Mouse (Mus musculus): Measurements from ENCODE around the gene Gpld1. TPM values are rescaled to one million over a fixed set of nuclear protein-coding genes. Genes with fewer than 3 reads are reported as not detected.

Gene Gpld1
- 1 to 10 TPM in 1 of 2 experiments, under 1 TPM in 1; 0.93 to 1.4 TPM for total RNA-seq (2021)

GRCm38 (mm10) chr13:24942512-24943282, at the start of gene Gpld1:
TSS of gene Gpld1 (plus strand) at chr13:24943152.
- DNase-seq: no peak
- intact Hi-C loops (cut with DNase I): no loop called here

- no peak for DNase-seq
- intact Hi-C loops (cut with DNase I): no loop called here
Measured at GRCm38 (mm10) chr13:24893880-24894279, 49.1 kb upstream of the Gpld1 start.

- DNase-seq: no peak
- intact Hi-C loops (cut with DNase I): no loop called here
Measured at GRCm38 (mm10) chr13:24901916-24902315, 41.0 kb upstream of the Gpld1 start.

DNA sequence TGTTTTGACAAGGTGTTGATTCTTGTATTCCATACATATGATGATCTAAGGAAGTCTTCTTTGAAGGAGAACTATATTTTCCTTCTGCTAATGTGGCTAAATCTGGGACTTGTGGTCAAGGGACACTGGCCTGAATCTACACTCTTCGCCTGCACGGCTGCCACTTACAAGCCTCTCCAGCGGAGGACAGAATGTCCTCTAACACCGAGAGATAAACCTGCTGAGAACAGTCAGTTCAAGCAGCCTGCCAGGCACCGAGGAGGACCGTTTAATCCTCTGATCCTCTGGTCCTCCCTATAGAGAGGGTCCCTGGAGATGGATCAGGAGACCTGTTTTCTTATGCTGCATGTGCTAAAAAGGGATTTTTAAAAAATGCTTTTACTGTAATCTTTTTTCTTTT, 39.5 kb upstream of the Gpld1 start:
- peak; percentile 39 to 66 for DNase-seq
- intact Hi-C loops (cut with DNase I): no loop called here

DNA sequence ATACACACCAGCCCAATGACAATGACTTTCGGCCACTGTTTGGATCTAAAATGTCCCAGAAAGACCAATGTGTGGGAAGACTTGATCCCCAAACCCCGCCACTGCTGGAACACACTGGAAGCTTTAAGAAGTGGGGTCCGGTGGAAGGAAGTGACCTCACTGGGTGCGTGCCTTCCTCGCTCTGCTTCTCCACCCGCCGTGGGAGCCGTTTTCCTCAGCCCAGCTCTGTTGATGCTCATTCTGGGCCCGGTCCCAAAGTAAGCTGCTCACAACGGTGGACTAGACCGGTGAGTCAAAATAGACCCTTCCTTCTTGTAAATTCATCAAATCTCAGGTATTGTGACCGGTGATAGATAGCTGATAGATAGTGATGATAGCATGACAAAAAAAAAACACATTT, 37.5 kb upstream of the Gpld1 start:
- DNase-seq: no peak
- intact Hi-C loops (cut with DNase I): no loop called here

DNA sequence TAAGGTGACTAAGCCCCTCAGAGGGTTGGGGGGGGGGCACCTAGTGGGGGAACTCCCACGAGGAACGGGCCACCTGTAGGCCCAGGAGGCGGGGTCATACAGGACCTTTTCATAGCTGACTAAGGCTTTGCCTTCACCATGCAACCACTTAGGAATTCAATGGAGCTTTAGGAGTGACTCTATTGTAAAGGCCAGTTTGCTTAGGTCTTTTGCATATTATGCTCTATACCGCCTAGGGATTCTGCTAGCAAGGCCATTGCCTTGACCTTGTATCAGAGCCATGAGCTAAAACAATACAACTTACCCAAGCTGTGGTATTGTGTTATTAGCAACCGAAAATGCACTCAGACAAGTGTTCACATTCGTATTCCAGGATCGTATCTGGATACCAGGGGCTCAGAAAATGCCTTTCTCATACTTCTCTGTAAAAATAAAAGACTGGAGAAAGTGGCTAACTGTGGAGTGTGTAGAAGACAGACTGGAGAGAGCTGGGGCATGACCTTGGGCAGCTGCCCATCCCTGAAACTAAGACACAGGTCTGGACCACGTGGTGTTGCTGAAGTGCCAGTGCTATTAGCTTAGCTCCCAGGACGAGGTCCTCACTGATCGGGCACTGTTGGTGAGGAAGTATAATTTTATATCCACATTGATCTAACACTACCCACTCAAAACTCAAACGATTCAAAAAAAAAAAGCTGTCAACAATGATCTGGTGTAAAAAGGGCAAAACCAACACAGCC, 36.0 kb upstream of the Gpld1 start:
- no peak for DNase-seq
- intact Hi-C loops (cut with DNase I): no loop called here

- intact Hi-C loops (cut with DNase I): no loop called here
- no peak for DNase-seq
Measured at GRCm38 (mm10) chr13:24909112-24909511, 33.8 kb upstream of the Gpld1 start.

DNA sequence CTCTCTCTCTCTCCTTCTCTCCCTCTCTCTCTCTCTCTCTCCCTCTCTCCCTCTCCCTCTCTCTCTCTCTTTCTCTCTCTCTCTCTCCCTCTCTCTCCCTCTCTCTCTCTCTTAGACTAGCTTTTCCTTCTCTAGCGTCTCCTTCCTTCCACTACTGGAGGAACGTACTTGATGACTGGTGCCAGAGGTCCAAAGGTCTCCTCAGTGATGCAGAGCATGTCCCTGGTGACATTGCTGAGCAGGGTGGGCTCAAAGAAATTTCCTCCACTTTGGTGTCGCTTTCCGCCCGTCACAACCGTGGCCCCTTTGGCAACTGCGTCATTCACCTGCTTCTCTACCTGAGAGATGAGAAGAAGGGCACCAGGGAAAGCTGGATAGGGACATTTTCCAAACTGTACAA, 29.4 kb upstream of the Gpld1 start:
- intact Hi-C loops (cut with DNase I): no loop called here
- no peak for DNase-seq

- no peak for DNase-seq
- intact Hi-C loops (cut with DNase I): no loop called here
Measured at GRCm38 (mm10) chr13:24914915-24915314, 28.0 kb upstream of the Gpld1 start.

GRCm38 (mm10) chr13:24915831-24916230, 27.1 kb upstream of the Gpld1 start:
- no peak for DNase-seq
- intact Hi-C loops (cut with DNase I): no loop called here

GRCm38 (mm10) chr13:24920333-24920977, 22.5 kb upstream of the Gpld1 start:
- peak; percentile 73 to 79 for DNase-seq
- intact Hi-C loops (cut with DNase I): loop anchor here (2.0 to 5.0 kb wide), 4 partner anchors 73 to 438 kb away; partner anchors contain the start of gene D130043K22Rik

GRCm38 (mm10) chr13:24921281-24921680, 21.7 kb upstream of the Gpld1 start:
- intact Hi-C loops (cut with DNase I): loop anchor here (2.0 to 5.0 kb wide), 4 partner anchors 74 to 439 kb away; partner anchors contain the start of gene D130043K22Rik
- DNase-seq: no peak

- intact Hi-C loops (cut with DNase I): loop anchor here (2.0 to 5.0 kb wide), 4 partner anchors 41 to 442 kb away; partner anchors contain the start of gene D130043K22Rik
- DNase-seq: no peak
Measured at GRCm38 (mm10) chr13:24923991-24924390, 19.0 kb upstream of the Gpld1 start.

- intact Hi-C loops (cut with DNase I): no loop called here
- DNase-seq: no peak
Measured at GRCm38 (mm10) chr13:24930591-24930990, 12.4 kb upstream of the Gpld1 start.

DNA sequence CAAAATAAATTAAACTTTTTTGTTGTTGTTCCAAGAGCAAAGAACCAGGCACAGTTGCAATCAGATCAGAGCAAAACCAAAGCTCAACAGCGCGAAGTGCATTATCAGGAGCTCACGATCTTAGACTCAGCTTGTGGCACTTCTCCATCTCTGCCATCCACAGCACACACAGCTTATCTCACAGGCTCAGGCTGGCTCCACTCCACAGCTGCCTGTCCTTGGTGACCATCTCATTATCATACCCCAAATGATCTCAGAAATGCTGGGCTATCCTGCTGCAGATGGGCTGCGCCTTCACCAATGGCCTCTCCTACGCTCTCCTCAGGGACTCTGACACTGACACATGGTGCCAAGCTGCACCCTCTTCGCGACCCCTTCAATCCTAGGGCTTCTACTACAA, 9.8 kb upstream of the Gpld1 start:
- intact Hi-C loops (cut with DNase I): no loop called here

GRCm38 (mm10) chr13:24936772-24937107, 6.2 kb upstream of the Gpld1 start:
- DNase-seq: no peak
- intact Hi-C loops (cut with DNase I): no loop called here

More for the DNA sequence above, 9.8 kb upstream of the Gpld1 start:
- DNase-seq: no peak

DNA sequence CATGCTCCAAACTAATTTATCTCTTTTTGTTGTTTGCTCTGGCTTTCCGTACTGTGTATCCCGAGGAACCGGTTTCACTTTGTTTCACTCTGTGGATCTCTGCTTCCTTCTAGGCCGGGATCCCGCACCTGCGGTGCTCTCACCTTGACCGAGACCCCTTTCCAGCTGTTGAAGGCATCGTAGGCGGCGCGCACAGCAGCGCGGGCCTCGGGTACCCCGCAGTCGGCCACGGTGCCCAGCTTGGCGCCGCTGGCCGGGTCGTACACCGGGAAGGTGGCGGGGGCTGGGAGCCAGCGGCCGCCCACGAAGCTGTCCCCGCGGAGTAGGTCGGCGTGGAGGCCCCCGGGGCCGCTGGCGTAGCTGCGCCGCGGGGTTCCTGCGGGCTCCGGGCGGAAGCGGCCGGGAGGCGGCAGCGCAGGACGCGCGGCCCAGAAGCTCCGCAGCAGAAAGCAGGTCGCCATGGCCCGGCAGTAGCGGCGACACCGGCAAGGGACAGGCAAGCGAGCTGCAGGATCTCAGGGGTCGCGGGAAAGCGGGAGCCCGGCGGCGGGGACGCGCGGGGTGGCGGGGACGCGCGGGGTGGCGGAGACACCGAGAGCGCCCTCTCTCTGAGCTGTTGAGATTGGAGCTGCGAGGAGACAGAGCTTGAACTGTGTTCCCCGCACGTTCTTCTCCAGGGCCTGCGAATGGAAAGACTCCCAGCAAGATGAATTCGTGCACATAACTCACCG, 5.7 kb upstream of the Gpld1 start, which contains the start of gene Aldh5a1:
Gene Aldh5a1 (minus strand): TSS at position 554 of the 731 bp plus-strand sequence.
- intact Hi-C loops (cut with DNase I): no loop called here
- peak; percentile 84 to 87 for DNase-seq

GRCm38 (mm10) chr13:24937839-24938166, 5.1 kb upstream of the Gpld1 start:
- no peak for DNase-seq
- intact Hi-C loops (cut with DNase I): loop anchor here (1.0 kb wide), 1 partner anchor 50 kb away; no protein-coding TSS in a partner anchor

- peak; percentile 76 to 86 for DNase-seq
- intact Hi-C loops (cut with DNase I): loop anchor here (1.0 kb wide), 1 partner anchor 50 kb away; no protein-coding TSS in a partner anchor
Measured at GRCm38 (mm10) chr13:24938683-24939082, 4.3 kb upstream of the Gpld1 start.

DNA sequence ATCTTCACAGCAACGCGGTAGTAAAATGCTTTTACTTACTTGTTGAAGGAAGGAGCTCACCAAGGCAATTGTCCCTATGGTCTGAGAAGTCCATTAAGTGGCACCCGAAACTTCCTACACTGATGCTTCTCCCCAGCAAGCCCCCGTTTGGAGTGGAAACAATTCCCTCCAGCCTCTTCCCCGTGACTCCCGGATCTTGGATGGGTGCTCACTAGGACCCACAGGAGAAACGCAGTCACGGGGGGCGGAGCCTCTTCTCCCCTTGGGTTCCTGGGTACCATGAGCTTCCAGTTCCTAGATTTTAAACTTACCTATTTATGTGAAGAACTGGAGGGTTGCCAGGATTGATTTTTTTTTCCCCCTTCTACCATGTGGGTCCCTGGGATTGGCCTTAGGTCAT, 3.5 kb upstream of the Gpld1 start:
- DNase-seq: no peak
- intact Hi-C loops (cut with DNase I): no loop called here

- intact Hi-C loops (cut with DNase I): no loop called here
- DNase-seq: no peak
Measured at GRCm38 (mm10) chr13:24943303-24943702, 351 bp downstream of the Gpld1 start.
